Mouse (Mus musculus) ES-E14 (cell line): ENCODE results near the gene Aars2.

Source experiments
- CHD2 ChIP-seq: IDR thresholded peaks from 2 replicates; pipeline ENCODE4 v1.6.1; 2014; ENCODE audit warnings: mild to moderate bottlenecking, low read depth, low read length, inconsistent platforms
- HCFC1 ChIP-seq: IDR thresholded peaks from 2 replicates; pipeline ENCODE4 v1.6.1; 2012; ENCODE audit warnings: low read length, inconsistent platforms, borderline replicate concordance; ENCODE audit not compliant: insufficient read depth
- MAFK ChIP-seq: IDR thresholded peaks from 2 replicates; pipeline ENCODE4 v1.6.1; 2014; ENCODE audit warnings: mild to moderate bottlenecking, low read depth, low read length, inconsistent platforms; ENCODE audit not compliant: insufficient read depth
- ZC3H11A ChIP-seq: IDR thresholded peaks from 2 replicates; pipeline ENCODE4 v1.6.1; 2012; ENCODE audit warnings: low read depth, mild to moderate bottlenecking, inconsistent platforms, low read length, borderline replicate concordance
- ZNF384 ChIP-seq: IDR thresholded peaks from 2 replicates; pipeline ENCODE4 v1.6.1; 2012; ENCODE audit warnings: low read depth, low read length, inconsistent platforms

- TF ChIP-seq ZC3H11A (no peak), CHD2 (no peak), MAFK (no peak), HCFC1 (no peak), ZNF384 (no peak)
Measured at GRCm38 (mm10) chr17:45543115-45543514, 36.5 kb downstream of the Aars2 start.
